Mouse (Mus musculus) adrenal gland, postnatal 36 days (tissue): ENCODE measurements at regions not wholly inside any gene's neighbourhood (a gene's known extent, or its start where the extent isn't known, plus 50 kb on each side); places are given as distances from the start of the nearest gene placed in this dataset.
A peak's percentile ranks its signal among the peaks of the same experiment; 100 is the strongest.

ENCODE experiments used
- DNase-seq, 2 experiments: peaks; one replicate each; pipeline ENCODE4 v3.0.0; 2021; ENCODE audit warnings: mixed read lengths in 1 of 2

DNA sequence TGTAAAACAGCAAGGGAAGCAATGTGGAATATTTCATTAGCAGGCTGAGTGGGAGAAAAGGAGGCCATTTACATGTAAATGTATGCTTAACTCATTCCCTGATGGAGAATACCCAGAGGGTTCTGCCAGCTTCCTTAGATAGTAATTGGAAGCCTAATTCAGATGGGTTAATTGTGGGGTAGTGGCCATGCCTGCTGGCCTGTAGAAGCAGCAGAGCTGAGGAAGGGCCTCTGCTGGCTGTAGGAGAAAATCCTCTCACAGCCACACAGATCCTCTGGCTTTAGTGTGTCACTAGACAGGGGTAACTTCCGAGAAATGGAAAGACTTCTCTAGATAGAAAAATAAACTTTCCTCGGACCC lies 1588.7 kb upstream of the Got2 start:
- no peak for DNase-seq

DNA sequence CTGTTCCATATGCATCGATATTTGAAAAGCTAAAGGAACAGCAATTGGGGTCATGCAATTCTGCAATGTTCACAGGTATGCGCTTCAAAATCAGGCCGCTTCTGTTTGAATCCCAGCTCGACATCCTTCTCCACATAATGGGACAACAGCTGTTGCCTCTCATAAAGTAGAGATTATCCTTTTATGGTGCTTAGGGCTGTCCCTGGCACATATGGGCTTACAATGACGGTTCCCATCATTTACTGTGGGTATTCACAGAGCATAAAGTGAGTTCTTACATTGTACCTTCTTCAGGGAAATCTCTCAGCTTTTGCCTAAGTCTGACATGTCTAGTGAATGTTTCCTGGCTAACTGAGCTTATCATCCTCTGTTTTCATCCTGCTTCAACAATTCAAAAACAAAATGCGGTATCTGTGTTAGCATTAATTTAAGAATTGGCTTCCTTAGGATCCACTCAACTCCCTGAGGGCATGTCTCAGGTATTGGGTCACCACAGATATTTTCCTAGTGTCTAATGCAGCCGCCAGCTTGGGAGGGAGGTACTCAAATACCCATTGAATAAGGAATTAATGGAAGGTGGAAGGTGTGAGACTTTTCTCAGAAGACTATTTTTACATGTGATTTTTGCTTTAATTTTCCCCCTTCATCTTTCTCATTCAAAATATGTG lies 1588.2 kb upstream of the Got2 start:
- no peak for DNase-seq

DNA sequence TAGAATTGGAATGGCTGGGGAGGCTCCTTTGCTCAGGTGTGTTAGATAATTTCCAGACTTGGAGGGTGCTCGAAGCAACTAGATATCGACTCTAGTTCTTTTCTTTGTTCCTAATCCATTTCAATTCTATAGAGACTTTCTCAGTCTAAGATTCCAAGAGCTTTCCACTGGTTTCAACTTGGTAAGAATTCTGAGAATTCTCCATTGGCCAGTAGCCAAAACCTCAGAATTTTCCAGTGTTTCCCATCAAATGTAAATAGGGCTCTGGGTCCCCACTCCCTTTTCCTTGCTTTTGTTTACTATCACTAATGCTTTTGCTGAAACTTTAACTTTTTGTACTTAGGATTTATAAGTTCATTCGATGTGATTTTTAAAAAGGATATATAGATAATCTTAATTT lies 1585.0 kb upstream of the Got2 start:
- DNase-seq = no peak

DNA sequence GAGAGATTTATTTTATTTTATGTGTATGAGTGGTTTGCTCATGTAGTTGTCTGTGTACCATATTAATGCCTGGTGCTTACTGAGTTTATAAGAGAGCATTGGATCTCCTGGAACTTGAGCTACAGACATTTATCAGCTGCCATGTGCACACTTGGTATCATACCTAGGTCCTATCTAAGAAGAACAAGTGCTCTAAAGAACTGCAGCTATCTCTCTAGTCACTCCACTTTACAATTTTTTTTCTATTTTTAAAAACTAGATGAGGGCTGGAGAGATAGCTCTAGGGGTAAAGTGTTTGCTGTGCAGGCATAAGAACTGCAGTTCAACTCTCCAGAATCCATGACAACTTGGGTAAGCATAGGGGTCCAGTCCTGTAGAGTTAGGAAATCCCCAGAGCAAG lies 1573.1 kb upstream of the Got2 start:
- DNase-seq = no peak

DNA sequence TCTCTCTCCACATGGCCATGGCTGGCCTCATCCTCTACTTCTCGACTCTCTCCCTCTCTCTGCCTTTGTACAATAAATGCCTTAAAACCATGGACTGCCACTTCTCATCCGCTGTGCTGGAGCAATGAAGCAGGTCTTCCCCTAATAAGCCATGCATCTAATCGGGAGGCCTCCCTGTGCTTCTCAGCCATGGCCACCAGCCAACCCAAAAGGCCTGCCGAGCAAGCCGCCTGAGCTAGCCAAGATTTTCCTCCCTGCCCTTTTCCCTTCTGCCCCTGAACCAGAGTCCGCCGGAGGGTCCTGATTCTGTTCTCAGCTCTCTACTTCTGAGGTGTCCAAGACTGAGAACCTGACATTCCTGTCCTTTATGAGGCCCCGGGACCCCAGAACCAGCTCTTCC lies 1559.3 kb upstream of the Got2 start:
- DNase-seq = no peak

DNA sequence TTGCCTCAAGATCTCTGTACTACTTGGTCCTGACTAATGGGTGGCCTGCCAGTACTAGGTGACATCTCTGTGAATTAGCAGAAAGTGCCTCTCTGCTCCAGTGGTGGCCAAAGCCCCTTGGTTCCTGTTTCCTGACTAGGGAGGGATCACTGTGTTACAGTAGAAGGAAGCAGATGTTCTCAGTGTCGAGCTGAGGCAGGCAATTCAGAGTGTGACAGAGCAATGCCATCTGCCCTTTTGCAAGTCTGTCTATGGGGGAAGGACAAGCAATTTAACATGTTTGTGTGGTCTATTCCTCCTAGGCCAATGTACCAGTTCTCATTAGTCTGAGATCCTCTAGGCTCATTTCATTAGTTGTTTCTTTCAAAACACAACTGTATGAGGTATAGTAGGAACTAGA lies 1553.1 kb upstream of the Got2 start:
- no peak for DNase-seq

DNA sequence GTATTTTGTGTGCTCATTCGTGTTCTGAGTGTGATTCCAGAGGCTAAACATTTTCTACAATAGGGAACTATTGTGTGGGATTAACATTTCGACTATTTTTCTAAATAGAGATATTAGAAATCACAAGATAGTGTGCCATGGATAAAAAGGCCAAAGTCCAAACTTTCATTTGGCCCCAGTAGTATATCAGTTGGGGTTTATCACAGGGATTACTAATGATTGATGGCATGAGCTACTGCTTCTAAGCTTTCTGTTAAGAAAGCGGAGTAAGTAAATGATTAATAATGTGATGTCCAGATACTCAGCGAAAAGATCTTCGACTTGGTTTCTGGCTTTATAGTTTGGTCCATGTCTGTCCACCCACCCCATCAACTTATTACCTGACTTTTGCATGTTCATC lies 1545.2 kb upstream of the Got2 start:
- no peak for DNase-seq

DNA sequence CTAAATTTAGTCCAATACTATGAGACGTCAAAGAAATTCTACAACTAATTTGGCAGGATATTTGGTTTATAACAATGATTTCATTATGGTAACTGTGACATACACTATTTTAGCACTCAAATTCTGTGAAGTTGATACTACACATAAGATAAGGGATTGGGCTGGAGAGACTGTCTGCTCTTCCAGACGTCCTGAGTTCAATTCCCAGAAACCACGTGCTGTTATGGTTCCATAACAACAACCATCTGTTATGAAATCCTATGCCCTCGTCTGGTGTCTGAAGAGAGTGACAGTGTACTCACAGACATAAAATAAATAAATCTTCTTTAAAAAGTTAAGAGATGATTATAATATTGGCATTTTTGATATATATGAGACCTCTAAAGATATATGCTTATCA lies 1543.1 kb upstream of the Got2 start:
- no peak for DNase-seq

DNA sequence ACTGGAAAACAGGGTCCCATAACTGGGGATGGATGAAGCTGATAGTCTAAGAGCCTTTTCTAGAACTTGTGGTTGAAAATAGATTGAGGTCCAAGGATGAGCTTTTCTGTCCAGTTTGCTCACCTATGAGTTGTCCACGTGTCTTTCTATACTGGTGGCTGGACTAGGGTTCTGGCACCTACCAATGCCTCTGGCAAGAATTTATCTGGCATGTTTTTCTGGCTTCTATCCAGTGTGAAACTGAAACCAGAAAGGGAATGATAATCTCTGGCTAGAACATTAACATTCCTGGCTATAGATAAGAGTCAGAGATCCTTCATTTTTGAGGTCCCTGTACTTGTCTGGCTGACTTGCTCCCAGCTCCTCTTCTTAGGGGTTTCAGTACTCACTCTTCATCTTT lies 1534.0 kb upstream of the Got2 start:
- no peak for DNase-seq

DNA sequence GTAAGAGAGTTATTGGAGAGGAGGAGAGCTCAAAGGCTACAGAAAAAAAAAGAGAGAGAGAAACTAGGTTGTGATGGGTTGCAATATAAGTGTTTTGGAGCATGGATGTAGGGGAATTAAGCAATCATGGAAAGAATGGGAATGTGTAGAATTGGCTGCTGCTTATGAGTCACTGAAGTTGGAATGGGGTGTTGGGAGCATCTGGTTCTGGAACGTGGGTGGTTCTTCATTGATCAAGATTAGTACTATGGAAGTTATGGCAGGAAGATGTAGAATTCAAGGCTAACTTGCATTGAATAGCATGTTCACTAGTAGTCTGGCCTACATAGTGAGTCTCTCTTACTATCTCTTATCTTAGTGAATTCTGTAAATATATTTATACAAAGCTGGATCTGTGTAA lies 1526.4 kb upstream of the Got2 start:
- no peak for DNase-seq

DNA sequence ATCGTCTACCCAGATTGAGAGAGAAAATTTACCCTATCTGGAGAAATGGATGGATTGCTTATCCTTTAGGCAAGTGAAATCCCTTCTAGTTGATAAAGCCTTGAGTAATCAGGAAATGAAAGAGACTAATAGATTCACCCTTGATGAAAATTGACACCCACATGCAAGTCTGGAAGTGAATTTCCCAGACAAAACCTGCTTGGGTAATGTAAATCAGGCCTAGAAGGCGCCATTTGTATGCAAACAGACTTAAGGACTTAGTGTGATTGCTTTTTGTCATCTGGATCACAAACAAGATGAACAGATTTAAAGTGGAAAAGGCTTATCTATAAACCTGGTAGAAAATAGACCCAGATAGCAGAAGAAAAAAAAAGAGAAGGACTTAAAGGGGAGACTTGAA lies 1515.0 kb upstream of the Got2 start:
- DNase-seq = no peak

DNA sequence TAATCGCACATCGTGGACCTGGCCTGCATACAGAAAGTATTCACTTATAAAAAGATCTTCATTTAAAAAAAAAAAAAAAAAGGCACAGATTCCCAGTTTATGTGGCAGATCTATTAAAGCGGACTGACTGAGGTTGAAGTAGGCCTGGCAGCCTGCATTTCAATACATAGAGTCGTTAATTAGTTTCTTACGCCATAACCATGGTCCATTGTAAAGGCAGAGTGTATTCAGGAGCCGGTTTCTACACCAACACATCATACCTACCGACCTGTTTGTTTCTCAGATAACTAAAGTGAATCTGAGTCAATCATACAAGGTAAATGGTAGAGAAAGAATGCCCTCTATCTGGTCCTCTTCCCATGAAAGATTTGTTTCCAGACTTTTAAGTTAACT lies 1509.0 kb upstream of the Got2 start:
- no peak for DNase-seq

DNA sequence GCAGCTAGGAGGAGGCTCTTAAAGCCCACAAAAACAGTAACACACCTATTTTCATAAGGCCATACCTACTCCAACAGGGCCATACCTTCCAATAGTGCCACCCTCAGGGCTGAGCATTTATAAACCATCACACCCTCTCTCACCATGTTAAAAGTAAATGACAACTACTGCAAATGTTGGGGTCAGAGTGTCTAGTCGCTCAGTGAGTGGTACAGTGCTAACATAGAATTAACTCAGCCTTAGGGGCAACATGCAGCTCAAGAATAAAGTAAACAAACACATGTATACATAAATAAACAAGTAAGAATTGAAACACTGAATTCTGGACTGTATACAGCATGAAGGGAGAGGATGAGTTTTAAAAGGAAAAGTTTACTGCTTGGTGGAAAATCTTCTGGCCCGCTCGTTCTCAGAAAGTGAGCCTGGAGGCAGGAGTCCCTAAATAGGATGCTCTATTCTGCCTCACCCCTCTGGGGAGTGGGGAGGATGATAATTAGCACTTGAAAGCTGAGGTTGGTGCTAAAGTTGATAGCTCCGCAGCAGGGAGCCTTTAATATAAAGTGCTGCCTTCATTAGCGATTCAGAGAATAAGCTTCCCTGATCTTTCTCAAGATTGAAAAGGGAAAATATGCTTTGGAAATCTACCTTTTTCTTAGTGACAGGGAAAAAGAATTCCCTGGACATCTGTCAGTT lies 1508.4 kb upstream of the Got2 start:
- no peak for DNase-seq

DNA sequence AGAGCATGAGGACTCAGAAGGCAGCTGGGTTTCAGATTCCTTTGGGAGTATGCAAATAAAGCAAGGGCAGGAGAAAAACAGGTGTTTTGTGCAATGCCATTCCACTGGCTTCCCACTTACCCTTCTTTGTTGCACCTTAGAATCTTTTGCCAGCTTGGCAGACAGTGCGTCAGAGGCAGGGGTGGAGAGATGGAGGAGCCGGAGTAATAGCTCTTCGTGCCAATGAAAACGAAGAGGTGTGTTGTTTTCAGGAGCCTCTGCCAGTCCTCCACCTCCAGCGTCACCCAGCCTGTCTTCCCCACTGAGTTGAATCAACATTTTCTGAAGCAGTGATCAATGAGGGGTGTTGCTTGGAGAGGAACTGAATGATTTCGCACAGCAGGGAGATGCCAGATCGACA lies 1501.3 kb upstream of the Got2 start:
- no peak for DNase-seq

DNA sequence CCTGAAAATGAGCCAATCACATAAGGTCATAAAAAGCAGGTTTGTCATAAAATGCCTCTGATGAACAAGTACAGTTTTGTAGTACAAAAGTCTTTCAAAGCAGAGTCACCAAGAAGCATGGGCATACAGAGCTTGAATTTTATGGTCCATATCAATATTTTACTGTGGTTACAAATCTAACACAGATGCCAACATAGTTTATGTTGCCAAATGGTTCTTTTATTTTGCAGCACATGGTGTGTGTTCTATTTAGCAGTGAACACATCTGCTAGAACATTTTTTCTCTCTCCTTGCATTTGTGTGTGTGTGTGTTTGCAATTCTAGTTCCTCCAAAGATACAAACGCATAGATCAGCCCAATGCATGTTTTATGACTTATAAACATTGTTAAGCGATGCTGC lies 1500.8 kb upstream of the Got2 start:
- DNase-seq = no peak

DNA sequence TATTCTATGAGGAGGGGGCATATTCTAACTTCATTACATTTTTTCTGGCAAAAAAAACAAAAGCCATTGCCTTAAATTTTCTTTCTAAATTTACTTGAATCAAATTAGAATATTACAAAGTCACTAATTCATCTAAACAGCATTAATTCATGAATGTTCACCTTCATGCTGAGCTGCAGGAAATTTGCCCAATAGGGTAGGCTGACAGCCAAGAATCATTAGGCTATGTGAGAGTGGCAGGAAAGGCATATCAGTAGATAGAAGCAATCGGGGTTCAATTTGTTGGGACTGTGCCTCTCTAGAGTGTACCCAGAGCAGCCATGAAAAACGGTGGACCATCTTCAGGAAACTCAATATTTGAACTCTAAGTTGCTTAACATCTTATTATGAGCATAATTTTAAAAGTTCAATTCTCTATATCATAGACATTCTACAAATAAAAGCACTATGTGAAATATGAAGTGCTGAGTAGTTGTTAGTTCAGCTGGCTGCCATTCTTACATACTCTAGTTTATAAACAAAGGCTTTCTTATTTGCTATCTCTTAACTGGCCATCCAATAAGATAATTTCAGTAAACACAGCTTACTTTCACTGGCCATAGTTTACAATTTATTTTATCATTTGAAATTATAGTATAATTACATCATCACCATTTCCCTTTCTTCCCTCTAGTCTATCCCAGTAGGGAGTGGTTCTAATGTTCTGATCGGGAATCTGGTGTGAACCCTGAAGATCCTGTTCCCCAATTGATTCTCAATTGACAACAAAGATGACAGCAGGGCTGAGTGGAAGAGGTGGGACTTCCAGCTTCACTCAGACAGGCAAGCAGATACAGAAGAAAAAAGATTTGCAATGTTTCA lies 1486.8 kb upstream of the Got2 start:
- no peak for DNase-seq

DNA sequence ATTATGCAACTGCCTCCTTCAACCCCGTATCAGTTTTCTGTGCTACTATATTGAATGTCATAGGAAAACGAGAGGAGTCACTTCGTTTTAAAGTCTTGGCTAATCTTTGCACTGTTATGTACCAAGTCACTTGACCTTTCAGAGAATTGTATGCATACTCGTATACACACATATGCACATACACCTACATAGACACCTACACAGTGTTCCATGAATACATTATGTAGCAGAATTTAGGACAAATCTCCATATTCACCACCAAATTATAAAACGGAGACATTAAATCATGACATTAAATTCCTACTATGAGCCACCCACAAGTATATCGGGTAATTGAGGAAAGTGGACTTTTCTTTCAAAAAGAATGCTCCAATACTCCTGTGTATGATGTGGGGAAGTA lies 1458.3 kb upstream of the Got2 start:
- no peak for DNase-seq

DNA sequence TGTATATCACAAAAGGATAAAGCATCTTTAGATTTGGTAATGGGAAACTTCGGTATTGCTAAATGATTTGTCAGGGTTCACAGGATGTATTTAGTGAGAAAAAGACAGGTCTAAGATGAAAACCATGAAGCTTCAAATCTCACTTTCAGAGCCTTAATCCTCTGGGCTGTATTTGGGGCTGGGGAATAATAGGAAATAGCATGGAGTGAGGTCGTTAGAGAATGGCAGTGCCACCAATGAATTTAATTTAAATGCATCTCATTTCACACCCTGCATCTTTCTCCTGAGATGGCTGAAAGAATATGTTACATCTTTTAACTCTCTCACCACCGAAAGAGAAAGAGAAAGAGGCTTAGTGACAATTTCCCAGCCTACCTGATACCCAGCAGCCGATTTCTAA lies 1427.2 kb upstream of the Got2 start:
- no peak for DNase-seq

DNA sequence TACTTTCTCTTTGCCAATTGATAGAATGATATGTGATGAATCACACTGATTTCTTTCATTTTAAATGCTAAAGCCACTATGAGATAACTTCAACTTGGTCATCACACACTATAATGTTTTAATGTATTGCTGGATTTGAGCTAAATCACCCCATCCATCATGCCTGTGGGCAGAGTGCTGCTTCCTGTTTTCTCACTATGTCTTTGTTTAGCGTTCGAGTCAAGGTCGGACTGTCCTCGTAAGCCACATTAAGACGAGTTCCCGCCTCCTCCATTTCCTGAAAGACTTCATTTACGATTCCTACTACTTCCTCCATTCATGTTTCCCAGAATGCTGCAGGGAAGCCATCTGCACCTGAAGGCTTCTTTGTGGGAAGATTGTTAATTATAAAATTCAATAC lies 1420.0 kb upstream of the Got2 start:
- no peak for DNase-seq

DNA sequence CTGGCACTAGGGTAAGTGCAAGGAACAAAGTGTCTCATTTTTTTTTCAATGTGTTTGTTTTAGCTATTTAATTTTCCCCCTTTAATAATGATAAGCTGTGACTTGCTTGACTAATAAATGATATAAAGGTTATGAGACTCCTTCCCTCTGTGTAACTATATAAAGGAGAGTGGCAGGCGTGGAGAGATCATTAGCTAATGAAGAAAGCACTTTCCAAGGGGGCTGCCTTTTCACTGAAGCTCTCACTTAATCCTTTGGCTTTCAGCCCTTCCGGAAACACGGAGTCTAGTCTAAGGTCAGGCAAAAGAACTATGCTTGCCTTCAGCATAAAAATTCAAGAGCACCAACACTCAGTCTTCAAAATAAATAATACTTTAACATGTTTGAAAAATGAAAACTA lies 1382.2 kb upstream of the Got2 start:
- no peak for DNase-seq

DNA sequence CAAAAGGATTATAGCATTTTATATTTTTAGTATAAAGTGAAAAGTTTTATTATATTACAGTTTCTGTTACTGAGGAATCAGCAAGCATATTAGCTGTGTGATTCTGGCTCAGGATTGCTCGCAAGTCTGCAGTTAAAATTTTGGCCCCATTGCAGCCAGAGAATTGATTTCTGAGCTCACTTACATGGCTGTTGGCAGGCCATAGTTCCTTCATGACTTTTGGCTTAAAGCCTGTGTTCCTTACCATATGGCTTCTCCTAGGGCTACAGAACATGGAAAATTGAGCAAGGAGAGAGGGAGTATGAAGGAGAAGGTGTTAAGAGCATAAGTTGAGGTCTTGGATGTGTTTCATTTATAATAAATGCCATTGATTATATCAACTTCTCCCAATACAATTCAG lies 1372.6 kb upstream of the Got2 start:
- DNase-seq = no peak

DNA sequence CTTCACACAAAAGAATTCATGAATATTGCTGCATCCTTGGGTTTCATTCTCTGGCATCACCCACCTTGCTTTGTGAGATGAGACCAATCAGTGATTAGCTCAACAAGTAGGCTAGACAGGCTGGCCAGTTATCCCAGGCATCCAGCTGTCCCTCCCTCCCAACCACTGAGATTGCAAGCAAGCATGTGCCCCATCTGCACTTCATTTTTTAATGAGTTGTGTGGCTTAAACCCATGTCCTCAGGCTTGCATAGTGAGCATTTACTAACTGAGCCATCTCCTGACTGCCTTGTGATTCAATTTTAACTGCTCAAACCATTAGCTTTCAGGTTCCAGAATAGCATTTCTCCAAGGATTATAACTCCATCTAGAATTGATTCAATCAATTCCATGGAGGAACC lies 1365.8 kb upstream of the Got2 start:
- no peak for DNase-seq

DNA sequence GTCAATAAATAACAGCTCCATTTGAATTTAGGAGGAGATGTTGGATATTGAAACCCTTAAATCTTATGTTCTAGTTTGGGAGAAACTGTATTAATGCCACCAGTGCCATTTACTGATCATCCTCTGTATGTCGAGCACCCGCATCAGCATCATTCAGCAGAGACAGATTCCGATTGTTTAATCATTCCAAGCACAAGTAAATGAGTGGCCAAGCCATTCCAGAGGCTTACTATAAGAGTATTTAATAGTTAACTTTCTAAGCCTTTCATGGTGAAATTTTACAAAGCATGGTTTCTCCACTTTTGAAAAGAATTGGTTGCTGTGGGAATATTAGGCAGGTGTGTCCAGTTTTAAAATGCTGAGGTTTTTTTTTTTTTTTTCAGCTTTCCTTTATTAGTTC lies 1363.9 kb upstream of the Got2 start:
- DNase-seq = no peak

DNA sequence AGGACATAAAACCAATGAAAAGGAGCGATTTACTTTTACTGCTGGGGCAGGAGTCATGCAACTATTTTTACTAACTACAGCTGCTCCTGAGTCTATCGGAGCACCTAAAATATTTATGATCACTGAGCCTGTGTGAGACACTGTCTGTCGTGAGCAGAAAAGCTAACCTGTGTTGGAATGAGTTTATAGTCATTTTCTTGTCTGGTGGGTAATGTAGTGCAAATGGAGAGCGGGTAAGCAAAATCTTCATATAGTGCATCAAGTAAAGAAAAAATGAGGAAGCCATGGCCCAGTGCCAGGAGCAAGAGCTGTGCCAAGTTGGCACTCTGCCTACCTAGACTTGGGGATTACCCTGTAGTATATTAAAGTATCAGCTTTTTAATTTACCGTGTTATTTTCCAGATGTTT lies 1363.1 kb upstream of the Got2 start:
- peak in 1 of 2 experiments; percentile 7 for DNase-seq
